Mouse (Mus musculus): Measurements from ENCODE around the gene D330045A20Rik.
"Not testable (repeated sequence)": the region's sequence is repeated elsewhere in the genome, so short reads cannot be mapped to it uniquely, and the experiment has no call there.

The D330045A20Rik gene

GRCm38 (mm10) chrX:139480022-139480894, at the start of gene D330045A20Rik:
Gene D330045A20Rik (plus strand): TSS chrX:139480367.
- no peak for DNase-seq (ENCODE audit: low spot score)

DNA sequence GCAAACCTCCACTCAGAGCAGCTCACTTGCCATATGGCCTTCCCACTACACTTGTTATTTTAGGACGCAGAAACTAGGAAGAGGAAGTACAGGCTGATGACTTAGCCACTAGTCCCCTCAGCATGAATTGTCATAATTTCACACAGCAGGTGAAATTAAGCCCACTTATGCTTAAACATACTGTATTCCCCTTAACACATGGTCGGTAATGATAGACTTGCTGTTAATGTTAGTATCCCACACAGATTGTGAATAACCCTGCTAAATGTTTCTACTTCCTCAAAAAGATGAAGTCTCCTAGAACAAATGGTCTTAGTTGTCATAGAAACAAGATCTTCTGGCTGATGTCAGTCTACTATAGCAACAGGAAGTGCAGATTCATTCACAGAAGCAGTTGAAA, 47.6 kb upstream of the D330045A20Rik start:
- no peak for DNase-seq (ENCODE audit: low spot score)

DNA sequence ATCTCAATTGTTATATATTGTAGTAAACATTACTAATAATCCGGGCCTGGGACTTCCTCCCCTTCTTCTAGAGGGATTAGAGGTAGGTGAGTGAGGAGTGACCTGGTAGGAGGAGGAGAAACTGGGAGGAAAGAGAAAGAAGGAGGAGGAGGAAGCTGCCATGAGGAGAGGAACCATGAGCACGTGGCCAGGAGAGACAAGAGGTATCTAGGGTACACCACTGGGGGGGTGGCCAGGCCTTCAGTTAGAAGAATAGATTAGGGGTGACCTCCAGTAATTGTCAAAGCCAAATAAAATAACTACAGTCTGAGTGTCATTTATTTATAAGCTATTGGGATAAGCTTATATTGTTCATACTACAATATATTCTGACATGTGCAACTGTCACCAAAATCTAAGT, 45.0 kb upstream of the D330045A20Rik start:
- DNase-seq (ENCODE audit: low spot score), result no peak

DNA sequence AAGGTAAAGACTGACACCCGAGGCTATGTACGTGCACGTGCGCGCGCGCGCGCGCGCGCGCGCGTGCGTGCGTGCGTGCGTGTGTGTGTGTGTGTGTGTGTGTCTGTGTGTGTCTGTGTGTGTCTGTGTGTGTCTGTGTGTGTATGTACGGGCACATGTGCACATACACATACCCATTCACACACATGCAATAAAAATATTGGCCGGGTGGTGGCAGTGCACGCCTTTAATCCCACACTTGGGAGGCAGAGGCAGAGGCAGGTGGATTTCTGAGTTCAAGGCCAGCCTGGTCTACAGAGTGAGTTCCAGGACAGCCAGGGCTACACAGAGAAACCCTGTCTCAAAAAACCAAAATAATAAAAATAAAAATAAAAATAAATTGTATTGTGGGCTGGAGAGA, 39.1 kb upstream of the D330045A20Rik start:
- DNase-seq (ENCODE audit: low spot score), result not testable (repeated sequence)

GRCm38 (mm10) chrX:139456812-139457211, 23.4 kb upstream of the D330045A20Rik start:
- DNase-seq (ENCODE audit: low spot score), result no peak

DNA sequence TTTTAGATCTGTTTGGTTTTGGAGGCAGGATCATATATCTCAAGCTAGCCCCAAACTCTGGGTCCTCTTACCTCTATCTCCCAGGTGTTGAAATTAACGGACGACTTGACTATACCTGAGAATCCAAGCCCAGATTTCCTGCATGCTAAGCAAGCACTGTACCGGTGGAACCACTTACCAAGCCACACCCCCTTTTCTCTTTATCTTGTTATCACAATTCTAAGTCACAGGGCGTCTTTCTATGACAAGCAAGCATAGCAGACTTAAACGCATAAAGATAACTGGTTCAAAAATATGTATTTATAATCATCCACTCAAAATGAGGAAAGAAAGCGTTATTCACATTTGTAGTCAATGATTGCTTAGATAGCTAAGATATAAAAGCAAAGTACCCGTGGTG, 1.9 kb downstream of the D330045A20Rik start:
- DNase-seq (ENCODE audit: low spot score), result no peak

DNA sequence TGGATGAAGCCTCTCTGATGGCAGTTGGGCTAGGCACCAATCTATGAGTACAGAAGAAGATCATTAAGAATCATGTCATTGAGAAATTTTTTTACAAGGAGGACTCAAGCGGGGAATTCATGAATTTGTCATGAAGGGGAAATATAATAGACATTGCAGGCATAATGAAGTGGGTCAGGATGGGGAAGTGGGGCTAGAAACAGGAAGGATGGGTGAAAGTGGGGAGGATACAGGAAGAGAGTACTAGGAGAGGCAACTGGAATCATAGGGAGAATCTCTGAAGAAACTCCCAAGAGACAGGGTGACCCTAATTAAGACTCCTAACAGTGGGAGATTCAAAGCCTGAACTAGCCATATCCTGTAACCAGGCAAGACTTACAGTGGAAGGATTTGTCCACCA, 4.8 kb downstream of the D330045A20Rik start:
- no peak for DNase-seq (ENCODE audit: low spot score)

DNA sequence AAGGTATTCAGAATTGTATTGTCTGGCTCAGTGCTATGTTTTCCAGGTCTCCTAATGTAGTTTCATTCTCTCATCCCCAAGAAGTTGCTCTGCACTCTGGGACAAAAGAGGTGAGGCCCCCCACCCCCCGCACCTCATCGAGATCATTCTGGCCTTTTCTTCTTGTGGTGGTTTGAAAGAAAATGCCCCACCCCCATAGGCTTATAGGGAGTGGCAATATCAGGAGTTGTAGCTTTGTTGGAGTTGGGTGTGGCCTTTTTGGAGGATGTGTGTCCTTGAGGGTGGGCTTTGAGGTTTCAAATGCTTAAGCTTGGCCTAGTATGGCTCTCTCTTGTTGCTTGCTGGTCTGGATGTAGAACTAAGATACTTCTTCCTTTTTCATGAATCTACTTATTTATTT, 36.0 kb downstream of the D330045A20Rik start:
- no peak for DNase-seq (ENCODE audit: low spot score)

GRCm38 (mm10) chrX:139519251-139519650, 39.1 kb downstream of the D330045A20Rik start:
- DNase-seq (ENCODE audit: low spot score), result no peak

GRCm38 (mm10) chrX:139524303-139525091, 44.3 kb downstream of the D330045A20Rik start:
- DNase-seq (ENCODE audit: low spot score), result no peak

DNA sequence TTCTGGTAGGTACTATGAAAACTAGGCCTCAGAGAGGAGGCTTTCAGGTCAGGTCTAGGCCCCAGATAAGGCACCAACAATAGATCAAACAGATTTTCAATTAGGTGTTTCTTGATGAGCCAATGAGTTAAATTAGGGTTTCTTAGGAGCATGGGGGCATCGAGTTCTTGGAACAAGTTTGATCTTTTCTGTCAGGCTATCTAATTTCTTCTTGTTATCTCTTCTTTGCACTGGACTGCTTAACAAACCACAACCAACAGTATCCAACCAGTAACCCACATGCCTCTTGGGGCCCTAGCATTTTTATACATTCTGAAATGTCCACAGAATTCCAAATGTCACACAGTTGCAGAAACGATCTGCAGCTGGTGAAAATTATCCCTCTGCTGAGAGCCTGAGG, 45.6 kb downstream of the D330045A20Rik start:
- no peak for DNase-seq (ENCODE audit: low spot score)

DNA sequence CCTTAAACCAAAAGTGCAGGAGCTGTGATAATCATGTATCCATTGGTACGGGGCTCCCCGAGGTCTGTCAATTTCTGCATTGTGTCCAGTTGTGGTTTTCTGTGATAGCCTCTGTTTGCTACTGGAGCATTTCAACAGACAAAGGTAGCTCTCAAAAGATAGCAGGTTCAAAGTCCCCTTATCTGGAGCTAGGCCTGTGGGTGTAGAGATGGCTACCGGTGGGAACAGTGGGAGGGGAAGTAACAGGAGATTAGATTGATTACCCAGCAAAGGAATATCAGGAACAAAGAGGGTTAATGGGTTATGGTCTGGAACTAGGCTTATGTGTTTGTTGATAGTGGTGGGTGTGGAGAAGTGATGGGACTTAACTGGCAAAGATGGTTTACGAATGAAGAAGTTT, 46.8 kb downstream of the D330045A20Rik start:
- DNase-seq (ENCODE audit: low spot score), result no peak

- DNase-seq (ENCODE audit: low spot score), result no peak
Measured at GRCm38 (mm10) chrX:139529678-139530077, 49.5 kb downstream of the D330045A20Rik start.

DNA sequence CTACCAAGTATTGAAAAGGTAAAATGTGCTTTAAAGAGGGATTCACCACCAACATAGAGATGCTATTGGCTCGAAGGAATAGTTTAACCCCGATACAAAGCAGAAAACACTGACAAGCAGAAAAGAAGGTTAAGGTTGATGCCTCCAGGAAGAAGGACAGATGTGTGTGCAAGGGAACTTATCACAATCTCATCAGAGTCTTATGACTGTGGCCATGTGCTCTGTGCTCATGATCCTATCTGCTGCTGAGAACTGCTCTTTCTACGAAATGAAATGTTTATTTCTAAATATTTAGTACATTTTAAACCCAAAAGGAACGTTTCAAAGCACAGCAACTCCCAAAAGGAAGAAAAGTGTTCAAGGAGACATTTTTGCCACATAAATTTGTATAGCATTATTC, 52.1 kb downstream of the D330045A20Rik start:
- no peak for DNase-seq (ENCODE audit: low spot score)

DNA sequence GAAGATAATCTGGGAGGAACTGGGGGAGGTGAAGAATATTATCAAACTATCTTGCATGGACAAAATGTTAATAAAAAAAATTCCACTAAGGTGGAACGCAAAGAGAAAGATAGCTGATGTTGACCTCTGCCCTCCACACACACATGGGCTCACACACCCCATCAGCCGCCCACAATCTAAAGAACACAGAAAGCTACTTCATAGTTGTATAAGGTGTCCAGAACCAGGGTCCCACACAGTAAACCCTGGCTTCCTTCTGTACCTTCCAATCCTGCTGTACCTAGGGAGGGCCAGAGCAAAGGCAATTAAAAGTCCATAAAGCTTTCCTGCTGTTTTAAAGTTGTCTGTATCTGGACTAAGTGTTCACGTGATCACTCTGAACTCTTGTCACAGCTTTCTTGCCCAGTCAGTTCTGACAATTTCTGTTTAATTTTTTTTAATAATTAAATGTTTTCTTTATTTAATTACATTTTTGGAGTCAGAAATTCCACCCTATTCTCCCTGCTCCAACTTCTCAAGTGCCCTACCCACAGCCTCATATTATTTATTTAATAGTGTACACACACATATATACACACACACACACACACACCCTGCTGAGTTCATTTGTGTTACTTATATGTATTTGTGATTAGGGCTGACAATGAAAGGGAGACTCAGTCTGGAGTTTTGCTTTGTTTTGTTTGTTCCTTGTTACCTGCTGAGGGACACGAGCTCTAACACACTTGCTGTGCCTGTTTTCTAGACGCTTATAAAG, 57.7 kb downstream of the D330045A20Rik start:
- DNase-seq (ENCODE audit: low spot score), result no peak

DNA sequence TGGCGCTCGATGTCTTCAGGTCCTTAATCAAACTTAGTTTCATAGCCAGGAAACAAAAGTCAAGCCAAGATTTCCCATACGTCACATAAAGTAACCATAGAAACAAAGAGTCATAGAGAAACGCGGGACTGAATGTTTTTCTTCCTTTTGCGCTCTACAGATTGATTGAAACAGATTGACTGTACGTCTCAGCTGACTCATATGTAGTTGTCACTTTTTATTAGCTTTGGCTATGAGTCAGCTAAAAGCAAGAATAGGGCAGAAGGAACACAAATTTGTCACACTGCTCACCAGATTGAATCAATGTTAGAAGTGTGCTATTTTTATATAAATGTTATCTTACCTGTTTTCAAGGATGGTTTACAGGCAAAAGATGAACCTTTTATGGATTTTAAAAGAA, 63.6 kb downstream of the D330045A20Rik start:
- DNase-seq (ENCODE audit: low spot score), result no peak

- no peak for DNase-seq (ENCODE audit: low spot score)
Measured at GRCm38 (mm10) chrX:139550456-139550855, 70.3 kb downstream of the D330045A20Rik start.

DNA sequence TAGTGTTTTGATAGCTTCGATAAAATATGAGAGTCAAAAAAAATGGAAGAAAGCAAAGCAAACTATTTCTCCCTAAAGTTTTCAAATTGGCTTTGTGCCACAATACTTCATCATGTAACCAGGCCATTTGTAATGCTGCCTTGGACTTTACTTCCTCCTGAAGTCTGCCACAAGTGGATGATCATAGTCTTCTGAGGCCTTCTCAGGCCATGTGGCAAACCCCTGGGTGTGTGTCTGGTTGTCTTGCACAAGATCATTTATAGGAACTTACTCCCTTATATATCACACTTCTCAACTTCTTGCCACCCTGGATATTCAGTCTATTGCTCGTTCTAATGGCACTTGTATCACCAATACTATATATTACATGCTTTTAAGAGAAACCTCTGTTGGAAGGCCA, 71.9 kb downstream of the D330045A20Rik start:
- DNase-seq (ENCODE audit: low spot score), result no peak

DNA sequence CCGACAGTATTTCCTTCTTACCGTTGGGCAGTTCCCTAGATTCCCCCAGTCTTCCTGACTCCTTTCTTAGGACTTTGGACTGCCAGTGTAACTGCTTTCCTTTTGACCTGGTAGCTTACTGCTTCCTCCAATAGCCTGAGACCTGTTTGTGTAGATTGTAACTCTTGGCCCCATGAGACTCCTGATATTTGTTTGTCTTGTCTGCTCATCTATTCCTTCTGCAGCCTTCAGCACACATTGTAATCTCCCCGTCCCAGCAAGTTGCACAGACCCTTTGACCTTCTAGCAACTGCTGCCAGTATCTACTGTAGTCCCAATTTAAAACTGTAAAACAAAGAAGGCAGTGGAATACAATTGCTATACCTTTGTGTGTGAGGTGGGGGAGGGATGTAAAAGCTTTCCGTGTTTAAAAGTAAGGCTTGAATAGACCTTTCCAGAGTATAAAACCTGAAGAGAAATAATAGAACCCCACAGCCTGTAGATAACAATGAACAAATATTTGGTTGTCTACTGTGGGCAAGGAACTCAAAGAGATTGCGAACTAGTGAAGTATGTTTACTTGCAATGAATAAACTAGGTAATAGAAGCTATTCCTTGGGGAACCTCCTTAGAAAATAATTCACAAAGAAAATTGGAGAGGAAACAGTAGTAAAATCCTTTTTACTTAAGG, 82.2 kb downstream of the D330045A20Rik start:
- DNase-seq (ENCODE audit: low spot score), result no peak

- DNase-seq (ENCODE audit: low spot score), result no peak
Measured at GRCm38 (mm10) chrX:139562925-139563461, 82.8 kb downstream of the D330045A20Rik start, which contains the start of gene Rnf128. Gene Rnf128 (plus strand): TSS chrX:139563316.

GRCm38 (mm10) chrX:139570054-139570453, 89.9 kb downstream of the D330045A20Rik start:
- no peak for DNase-seq (ENCODE audit: low spot score)

Measured in T-cell, adult 2 months (primary cell).